Mouse (Mus musculus) C2C12 (cell line): ENCODE measurements at regions not wholly inside any gene's neighbourhood (a gene's known extent, or its start where the extent isn't known, plus 50 kb on each side); places are given as distances from the start of the nearest gene placed in this dataset.

ENCODE experiments used
- CTCF ChIP-seq: IDR thresholded peaks from one replicate; pipeline ENCODE4 v1.5.1; 2011; ENCODE audit not compliant: control insufficient read depth, insufficient read depth, insufficient read length
- MAX ChIP-seq: IDR thresholded peaks from one replicate; pipeline ENCODE4 v1.6.1; 2011; ENCODE audit warnings: mild to moderate bottlenecking, control low read depth
- MYOD1 ChIP-seq: IDR thresholded peaks from one replicate; pipeline ENCODE4 v1.6.1; 2011; ENCODE audit warnings: low read depth; ENCODE audit not compliant: control insufficient read depth, insufficient read length
- MYOG ChIP-seq: IDR thresholded peaks from one replicate; pipeline ENCODE4 v1.6.1; 2011; ENCODE audit not compliant: control insufficient read depth, insufficient read length; ENCODE audit errors: extremely low read depth
- USF1 ChIP-seq: IDR thresholded peaks from one replicate; pipeline ENCODE4 v1.6.1; 2011; ENCODE audit warnings: low read depth, mild to moderate bottlenecking, control low read depth, moderate library complexity

DNA sequence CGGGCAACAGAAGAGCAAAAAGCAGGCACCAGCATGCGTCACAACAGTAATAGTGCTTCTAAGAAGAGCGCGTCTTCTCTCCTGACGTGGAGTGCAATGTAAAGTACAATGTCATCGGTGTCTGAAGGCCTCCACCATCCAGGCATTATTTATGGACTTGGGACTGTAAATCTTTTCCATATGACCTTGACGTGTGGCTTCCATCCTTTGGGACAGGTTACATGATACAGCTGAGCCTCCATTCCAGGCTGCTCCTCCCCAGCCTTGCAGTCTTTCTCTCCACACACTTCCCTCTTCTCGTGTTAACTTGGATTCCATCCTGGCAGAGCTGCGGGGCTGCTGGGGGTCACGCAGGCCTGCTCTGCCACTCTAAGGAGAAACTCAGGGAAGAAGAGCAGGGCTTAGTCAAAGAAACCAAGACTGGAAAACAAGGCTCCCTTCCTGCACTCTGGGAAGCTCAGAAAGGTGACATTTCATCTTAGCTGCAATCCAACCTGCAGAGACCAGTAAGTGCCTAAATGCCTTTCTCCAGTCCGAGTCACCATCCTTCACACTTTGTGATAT, 150.0 kb downstream of the Gm12728 start:
- TF ChIP-seq CTCF (no peak), USF1 (no peak), MAX (no peak), MYOD1 (no peak), MYOG (no peak)
